Comparison of ENCODE assay signal across 18 mouse cellular contexts in the genomic region with DNA sequence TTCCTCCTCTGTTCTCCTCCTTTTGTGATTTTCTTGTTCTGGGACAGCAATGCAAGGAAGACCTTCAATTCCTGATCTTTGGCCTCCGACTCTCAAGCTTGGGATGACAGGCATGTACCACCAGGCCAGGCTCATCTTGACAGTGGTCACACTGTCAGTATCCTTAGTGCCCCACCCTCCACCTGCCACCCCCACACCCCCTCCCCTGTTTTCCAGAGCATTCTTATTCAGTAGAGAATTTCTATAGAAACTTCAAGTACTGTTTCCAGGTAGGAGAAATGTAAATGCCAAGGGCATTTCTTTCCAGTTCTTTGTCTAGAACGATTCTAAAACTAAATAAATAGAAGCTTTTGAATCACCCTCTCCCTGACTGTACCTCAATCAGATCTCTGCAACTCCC.
"Had no signal": no experiment of that assay in that cellular context is flagged by ENCODE, and none has a peak within 500 bp of the region (broad histone marks: within the 10 kb centered on the region; RNA-seq: fewer than 3 reads in every experiment).

No protein-coding gene starts in this region.

- H3K9me3 ChIP-seq: liver, embryonic 15.5 days; midbrain, embryonic 10.5 days; midbrain, embryonic 13.5 days; neural tube, embryonic 13.5 days; neural tube, embryonic 15.5 days had no signal

- H3K27me3 ChIP-seq: liver, embryonic 15.5 days; midbrain, embryonic 13.5 days; neural tube, embryonic 13.5 days; neural tube, embryonic 15.5 days had no signal

- DNase-seq: lung, adult 18-20 months; lung, embryonic 14.5 days; lung, postnatal 10 days; lung, postnatal 4 days; retina, postnatal 1 day; right cerebral cortex, adult 18-20 months; right cerebral cortex, postnatal 25 days; right cerebral cortex, postnatal 4 days; thymus, adult 18-20 months; thymus, postnatal 14 days; thymus, postnatal 36 days had no signal

- ATAC-seq: midbrain, embryonic 13.5 days; midbrain, embryonic 16.5 days had no signal

- H3K9ac ChIP-seq: liver, embryonic 15.5 days; lung, embryonic 14.5 days; midbrain, embryonic 13.5 days; neural tube, embryonic 13.5 days; neural tube, embryonic 15.5 days had no signal

- H3K36me3 ChIP-seq: liver, embryonic 15.5 days; midbrain, embryonic 10.5 days; midbrain, embryonic 13.5 days; neural tube, embryonic 13.5 days; neural tube, embryonic 15.5 days had no signal

- H3K4me3 ChIP-seq: liver, embryonic 15.5 days; midbrain, embryonic 10.5 days; midbrain, embryonic 13.5 days; myocyte; neural tube, embryonic 13.5 days; neural tube, embryonic 15.5 days had no signal

- H3K27ac ChIP-seq: liver, embryonic 15.5 days; midbrain, embryonic 10.5 days; midbrain, embryonic 13.5 days; neural tube, embryonic 13.5 days; neural tube, embryonic 15.5 days had no signal

- H3K4me2 ChIP-seq: liver, embryonic 15.5 days; lung, embryonic 14.5 days; midbrain, embryonic 13.5 days; neural tube, embryonic 13.5 days; neural tube, embryonic 15.5 days had no signal
